Comparison of ENCODE assay signal across 9 mouse cellular contexts in genomic region chr7:80587684-80588083, GRCm38 (mm10). TPM values are rescaled to one million over a fixed set of nuclear protein-coding genes. Genes with fewer than 3 reads are reported as not detected.
A peak's percentile ranks its signal among the peaks of the same experiment; 100 is the strongest.
DNase-seq lines count a peak whose midpoint lies in the region; ATAC-seq and TF ChIP-seq lines count a peak whose summit lies in the region.
"Had no signal": no experiment of that assay in that cellular context is flagged by ENCODE, and none has a peak within 500 bp of the region (broad histone marks: within the 10 kb centered on the region; RNA-seq: fewer than 3 reads in every experiment).

No protein-coding gene starts in this region.

- no peak for DNase-seq in lung, postnatal 25 days (ENCODE audit: low spot score)
- peak; percentile 46 for DNase-seq in heart, postnatal 0 days (ENCODE audit: low spot score)
- DNase-seq in limb, embryonic 14.5 days (ENCODE audit: low spot score): no peak
- no peak for DNase-seq in frontal cortex, postnatal 36 days (ENCODE audit: low spot score in 2 of 2)
- no peak for DNase-seq in liver, postnatal 0 days
- DNase-seq in frontal cortex, postnatal 14 days (ENCODE audit: low spot score in 2 of 2): no peak

- 21% methylated on average over 10 of the region's 10 CpGs for WGBS in lung, embryonic 15.5 days
- WGBS in heart, postnatal 0 days: 20% methylated on average over 10 of the region's 10 CpGs
- WGBS in limb, embryonic 14.5 days: 14% methylated on average over 10 of the region's 10 CpGs
- 25% methylated on average over 10 of the region's 10 CpGs for WGBS in stomach, embryonic 16.5 days
- WGBS in liver, postnatal 0 days (ENCODE audit: insufficient replicate concordance): 55% methylated on average over 10 of the region's 10 CpGs

- TF ChIP-seq POLR2A in limb, embryonic 14.5 days (IDR thresholded peaks at IDR 0.05; ENCODE audit: borderline replicate concordance, extremely low read depth, insufficient read depth, insufficient read length): no peak

- H3K4me1 ChIP-seq in lung, embryonic 15.5 days: peaks cover 23% of the 10 kb centered on the region
- peaks cover 13% of the 10 kb centered on the region for H3K4me1 ChIP-seq in heart, postnatal 0 days (ENCODE audit: control insufficient read depth, insufficient read depth)
- H3K4me1 ChIP-seq in limb, embryonic 14.5 days (ENCODE audit: control insufficient read depth, insufficient read depth, low read length): peaks cover 6% of the 10 kb centered on the region; the same call in 1 of the 2 replicates
- 0 out of 2 replicates have a peak, but pooled peaks cover 10% of the 10 kb centered on the region for H3K4me1 ChIP-seq in stomach, embryonic 16.5 days (ENCODE audit: control insufficient read depth, insufficient read depth, low read length)
- H3K4me1 ChIP-seq in liver, postnatal 0 days (ENCODE audit: insufficient read depth): peaks cover 8% of the 10 kb centered on the region

- ATAC-seq in lung, embryonic 15.5 days (ENCODE audit: borderline replicate concordance, extremely low read depth, low FRiP score, low TSS enrichment): peak; percentile 46; the same call in 1 of the 2 replicates
- peak; percentile 63 for ATAC-seq in heart, postnatal 0 days (ENCODE audit: insufficient read depth, low read depth)
- ATAC-seq in limb, embryonic 14.5 days (ENCODE audit: low FRiP score, low read depth): peak; percentile 44
- ATAC-seq in stomach, embryonic 16.5 days (ENCODE audit: insufficient read depth, low FRiP score): no peak
- no peak for ATAC-seq in liver, postnatal 0 days
- ATAC-seq: Patski had no signal

- H3K4me3 ChIP-seq in lung, embryonic 15.5 days: 0 out of 2 replicates have a peak overlapping the region, but pooled peaks have one; percentile 1
- H3K4me3 ChIP-seq in heart, postnatal 0 days (ENCODE audit: low read depth, low read length): 0 out of 2 replicates have a peak overlapping the region, but pooled peaks have one; percentile 12
- no peak overlapping the region for H3K4me3 ChIP-seq in limb, embryonic 14.5 days (replicated peaks; ENCODE audit: low read length)
- no peak overlapping the region for H3K4me3 ChIP-seq in stomach, embryonic 16.5 days (replicated peaks; ENCODE audit: low read length)
- H3K4me3 ChIP-seq in liver, postnatal 0 days (ENCODE audit: low read depth, low read length): no peak overlapping the region

- no peak for TF ChIP-seq CTCF in heart, postnatal 0 days (IDR thresholded peaks at IDR 0.05; ENCODE audit: low read depth)
- TF ChIP-seq CTCF in liver, postnatal 0 days (IDR thresholded peaks at IDR 0.05; ENCODE audit: low read depth): no peak

- no peaks in the 10 kb centered on the region for H3K9me3 ChIP-seq in lung, embryonic 15.5 days
- no peaks in the 10 kb centered on the region for H3K9me3 ChIP-seq in heart, postnatal 0 days (replicated peaks; ENCODE audit: control insufficient read depth, low read length)
- no peaks in the 10 kb centered on the region for H3K9me3 ChIP-seq in limb, embryonic 14.5 days (ENCODE audit: control insufficient read depth, low read length)
- H3K9me3 ChIP-seq in stomach, embryonic 16.5 days (replicated peaks; ENCODE audit: control insufficient read depth, low read length): no peaks in the 10 kb centered on the region
- H3K9me3 ChIP-seq in liver, postnatal 0 days (ENCODE audit: low read length): no peaks in the 10 kb centered on the region

- H3K27me3 ChIP-seq in lung, embryonic 15.5 days: no peaks in the 10 kb centered on the region
- H3K27me3 ChIP-seq in heart, postnatal 0 days (ENCODE audit: control insufficient read depth, insufficient read depth, low read length): no peaks in the 10 kb centered on the region
- H3K27me3 ChIP-seq in limb, embryonic 14.5 days (ENCODE audit: control insufficient read depth, insufficient read depth, low read length): no peaks in the 10 kb centered on the region
- no peaks in the 10 kb centered on the region for H3K27me3 ChIP-seq in stomach, embryonic 16.5 days (ENCODE audit: control insufficient read depth, insufficient read depth, low read length)
- H3K27me3 ChIP-seq in liver, postnatal 0 days (ENCODE audit: insufficient read depth, low read length): no peaks in the 10 kb centered on the region
- H3K27me3 ChIP-seq: Patski had no signal

- peak overlapping the region; percentile 93 for H3K27ac ChIP-seq in lung, embryonic 15.5 days
- peak overlapping the region; percentile 82 for H3K27ac ChIP-seq in heart, postnatal 0 days (ENCODE audit: low read depth)
- no peak overlapping the region for H3K27ac ChIP-seq in limb, embryonic 14.5 days (replicated peaks; ENCODE audit: low read depth, low read length)
- no peak overlapping the region for H3K27ac ChIP-seq in stomach, embryonic 16.5 days (ENCODE audit: low read length)
- no peak overlapping the region for H3K27ac ChIP-seq in liver, postnatal 0 days (ENCODE audit: low read depth)

- no peak for TF ChIP-seq EP300 in heart, postnatal 0 days (IDR thresholded peaks at IDR 0.05; ENCODE audit: low read depth)
- no peak for TF ChIP-seq EP300 in liver, postnatal 0 days (IDR thresholded peaks at IDR 0.05; ENCODE audit: low read depth)

- H3K36me3 ChIP-seq in lung, embryonic 15.5 days: peaks cover 30% of the 10 kb centered on the region
- peaks cover 45% of the 10 kb centered on the region for H3K36me3 ChIP-seq in heart, postnatal 0 days (replicated peaks; ENCODE audit: control insufficient read depth, insufficient read depth, low read length)
- peaks cover 52% of the 10 kb centered on the region for H3K36me3 ChIP-seq in limb, embryonic 14.5 days (ENCODE audit: control insufficient read depth, insufficient read depth, low read length)
- H3K36me3 ChIP-seq in stomach, embryonic 16.5 days (ENCODE audit: control insufficient read depth, insufficient read depth, low read length): peaks cover 12% of the 10 kb centered on the region
- H3K36me3 ChIP-seq in liver, postnatal 0 days (replicated peaks; ENCODE audit: insufficient read depth, low read length): peaks cover 37% of the 10 kb centered on the region

- H3K4me2 ChIP-seq in lung, embryonic 15.5 days: peak overlapping the region; percentile 41
- H3K4me2 ChIP-seq in heart, postnatal 0 days (ENCODE audit: low read depth, low read length): peak overlapping the region; percentile 52
- peak overlapping the region; percentile 41 for H3K4me2 ChIP-seq in limb, embryonic 14.5 days (replicated peaks; ENCODE audit: low read depth, low read length, severe bottlenecking)
- H3K4me2 ChIP-seq in stomach, embryonic 16.5 days (ENCODE audit: low read depth, low read length): peak overlapping the region; percentile 39
- no peak overlapping the region for H3K4me2 ChIP-seq in liver, postnatal 0 days (ENCODE audit: low read depth, low read length)

- H3K9ac ChIP-seq in lung, embryonic 15.5 days: 0 out of 2 replicates have a peak overlapping the region, but pooled peaks have one; percentile 13
- peak overlapping the region; percentile 49 for H3K9ac ChIP-seq in heart, postnatal 0 days (replicated peaks; ENCODE audit: low read depth, low read length)
- 0 out of 2 replicates have a peak overlapping the region, but pooled peaks have one; percentile 31 for H3K9ac ChIP-seq in limb, embryonic 14.5 days (ENCODE audit: low read depth, low read length, severe bottlenecking)
- peak overlapping the region; percentile 8 for H3K9ac ChIP-seq in stomach, embryonic 16.5 days (ENCODE audit: low read length)
- H3K9ac ChIP-seq in liver, postnatal 0 days (replicated peaks): no peak overlapping the region

RNA-seq across cellular contexts. Expression of gene Blm, which starts 52.8 kb away (rescaled TPM):
- polyA plus RNA-seq in lung, embryonic 15.5 days (2015; fragmentation: Nextera tagmentation; extraction: Ambion mirVana): 28.0 and 29.6 TPM in 2 replicates
- total RNA-seq in heart, postnatal 0 days (2014; rRNA removed; ENCODE audit: low replicate concordance): 2.6 and 6.4 TPM in 2 replicates
- 3.9 and 4.5 TPM in 2 replicates for polyA plus RNA-seq in heart, postnatal 0 days (2015; fragmentation: Nextera tagmentation; extraction: Ambion mirVana)
- polyA plus RNA-seq in limb, embryonic 14.5 days (2012; rRNA removed): 12.9 and 16.2 TPM in 2 replicates
- 17.8 and 18.6 TPM in 2 replicates for polyA plus RNA-seq in limb, embryonic 14.5 days (2014; fragmentation: Nextera tagmentation; extraction: Ambion mirVana)
- 13.2 and 13.8 TPM in 2 replicates for polyA plus RNA-seq in stomach, embryonic 16.5 days (2015; fragmentation: Nextera tagmentation; extraction: Ambion mirVana)
- polyA plus RNA-seq in liver, postnatal 0 days (2015; fragmentation: Nextera tagmentation; extraction: Ambion mirVana): 8.1 and 11.8 TPM in 2 replicates

Comparison
In these comparisons a context has a peak if more than half of its experiments do, and no peak if none do; other contexts are left out.
1. ATAC-seq: peak in lung, embryonic 15.5 days (single experiment), heart, postnatal 0 days (single experiment) and limb, embryonic 14.5 days (single experiment); none in stomach, embryonic 16.5 days (single experiment) and liver, postnatal 0 days (single experiment).
2. H3K27ac ChIP-seq: peak in lung, embryonic 15.5 days (single experiment) and heart, postnatal 0 days (single experiment); none in limb, embryonic 14.5 days (single experiment), stomach, embryonic 16.5 days (single experiment) and liver, postnatal 0 days (single experiment).
3. H3K4me3 ChIP-seq: peak in lung, embryonic 15.5 days (single experiment) and heart, postnatal 0 days (single experiment); none in limb, embryonic 14.5 days (single experiment), stomach, embryonic 16.5 days (single experiment) and liver, postnatal 0 days (single experiment).